Mouse (Mus musculus) MEL (cell line): ENCODE results near the gene 4930402F06Rik.
A peak's percentile ranks its signal among the peaks of the same experiment; 100 is the strongest.

ENCODE experiments used
- BHLHE40 ChIP-seq: IDR thresholded peaks from 2 replicates; pipeline ENCODE4 v1.6.1; 2012; ENCODE audit warnings: low read depth, mild to moderate bottlenecking, inconsistent platforms, low read length, improper control_type of control experiment, borderline replicate concordance
- CHD2 ChIP-seq: IDR thresholded peaks from 2 replicates; pipeline ENCODE4 v1.6.1; 2011; ENCODE audit warnings: low read length, improper control_type of control experiment
- CTCF ChIP-seq, 3 experiments: IDR thresholded peaks in 2 of 3; conservative IDR thresholded peaks in 1 of 3; 2 replicates each; pipeline ENCODE4 v1.5.1; 2011 to 2012; ENCODE audit warnings: low read length in 3 of 3, low read depth in 2 of 3, mild to moderate bottlenecking in 2 of 3, improper control_type of control experiment in 1 of 3, inconsistent platforms in 1 of 3, mixed read lengths in 1 of 3, moderate library complexity in 1 of 3; ENCODE audit not compliant: control insufficient read depth in 1 of 3, insufficient read depth in 1 of 3, poor library complexity in 1 of 3, severe bottlenecking in 1 of 3
- HCFC1 ChIP-seq: IDR thresholded peaks from 2 replicates; pipeline ENCODE4 v1.6.1; 2012; ENCODE audit warnings: low read depth, mild to moderate bottlenecking, inconsistent platforms, low read length, improper control_type of control experiment, moderate library complexity
- MAX ChIP-seq: IDR thresholded peaks from 2 replicates; pipeline ENCODE4 v1.6.1; 2011; ENCODE audit warnings: low read length, improper control_type of control experiment
- MXI1 ChIP-seq: IDR thresholded peaks from 2 replicates; pipeline ENCODE4 v1.6.1; 2011; ENCODE audit warnings: mild to moderate bottlenecking, low read depth, low read length, improper control_type of control experiment
- POLR2A ChIP-seq, 2 experiments: IDR thresholded peaks; 2 replicates each; pipeline ENCODE4 v1.6.1; 2011 to 2012; ENCODE audit warnings: low read length in 2 of 2, mild to moderate bottlenecking in 2 of 2, control low read depth in 1 of 2, improper control_type of control experiment in 1 of 2, low read depth in 1 of 2, moderate library complexity in 1 of 2; ENCODE audit not compliant: control insufficient read depth in 1 of 2, insufficient read depth in 1 of 2, poor library complexity in 1 of 2
- RAD21 ChIP-seq: IDR thresholded peaks from 2 replicates; pipeline ENCODE4 v1.6.1; 2011; ENCODE audit warnings: mild to moderate bottlenecking, low read depth, low read length, improper control_type of control experiment
- RCOR1 ChIP-seq: IDR thresholded peaks from 2 replicates; pipeline ENCODE4 v1.6.1; 2012; ENCODE audit warnings: low read depth, mild to moderate bottlenecking, inconsistent platforms, low read length, improper control_type of control experiment
- SIN3A ChIP-seq: IDR thresholded peaks from 2 replicates; pipeline ENCODE4 v1.6.1; 2012; ENCODE audit warnings: low read length, improper control_type of control experiment, inconsistent platforms
- SMC3 ChIP-seq: IDR thresholded peaks from 2 replicates; pipeline ENCODE4 v1.6.1; 2011; ENCODE audit warnings: low read depth, low read length, improper control_type of control experiment
- USF1 ChIP-seq: IDR thresholded peaks from 2 replicates; pipeline ENCODE4 v1.6.1; 2014; ENCODE audit warnings: low read depth, mild to moderate bottlenecking, inconsistent platforms, low read length, improper control_type of control experiment, moderate library complexity
- ZC3H11A ChIP-seq: IDR thresholded peaks from 2 replicates; pipeline ENCODE4 v1.6.1; 2012; ENCODE audit warnings: low read depth, mild to moderate bottlenecking, inconsistent platforms, low read length, improper control_type of control experiment
- ZKSCAN1 ChIP-seq: IDR thresholded peaks from 2 replicates; pipeline ENCODE4 v1.6.1; 2012; ENCODE audit warnings: low read depth, mild to moderate bottlenecking, inconsistent platforms, low read length, improper control_type of control experiment, moderate library complexity

DNA sequence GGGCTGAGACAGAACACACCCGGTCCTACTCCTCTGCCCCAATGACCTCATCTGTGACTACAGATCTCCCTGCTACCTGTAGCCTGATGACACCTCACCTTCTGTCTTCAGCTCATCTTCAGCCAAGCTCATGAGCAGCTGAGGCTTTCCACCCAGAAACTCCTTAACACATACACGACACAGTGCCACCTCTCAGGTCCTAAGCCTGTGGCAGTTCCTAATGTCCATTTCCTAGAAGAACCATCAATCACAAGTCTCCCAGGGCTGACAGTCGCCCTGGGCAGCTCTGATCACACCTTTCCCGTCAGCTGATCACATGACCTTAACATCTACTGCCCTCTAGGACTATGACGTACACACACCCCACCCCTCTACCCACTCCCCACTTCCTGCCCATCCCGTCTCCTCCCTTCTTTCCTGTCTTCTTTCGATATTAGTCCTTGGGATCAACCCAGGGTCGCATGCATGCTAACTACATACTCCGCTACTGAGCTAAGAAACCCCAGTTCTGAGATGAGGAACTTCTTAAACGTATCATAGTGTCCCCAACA lies 14.7 kb upstream of the 4930402F06Rik start:
- TF ChIP-seq POLR2A (IDR thresholded peaks at IDR 0.05; ENCODE audit: control insufficient read depth in 1 of 2, insufficient read depth in 1 of 2, low read depth in 1 of 2, low read length in 2 of 2, poor library complexity in 1 of 2) (no peak), USF1 (peak; percentile 32; the same call in 1 of the 2 replicates), RAD21 (no peak), CTCF (IDR thresholded peaks at IDR 0.05 in 2 of 3, conservative IDR thresholded peaks at IDR 0.05 in 1 of 3; ENCODE audit: control insufficient read depth in 1 of 3, insufficient read depth in 1 of 3, low read depth in 2 of 3, low read length in 3 of 3, poor library complexity in 1 of 3, severe bottlenecking in 1 of 3) (no peak), HCFC1 (no peak), ZKSCAN1 (no peak), SIN3A (no peak), SMC3 (no peak), CHD2 (no peak), MXI1 (no peak), RCOR1 (no peak), MAX (no peak), ZC3H11A (no peak), BHLHE40 (no peak)
